Mouse (Mus musculus) megakaryocyte, embryonic 14.5 days (primary cell): ENCODE results near the gene Mrpl51. TPM values are rescaled to one million over a fixed set of nuclear protein-coding genes. Genes with fewer than 3 reads are reported as not detected.

ENCODE experiments used
- H3K27me3 ChIP-seq: replicated peaks from 2 replicates; pipeline ENCODE3; 2012; ENCODE audit warnings: inconsistent platforms
- H3K36me3 ChIP-seq: replicated peaks from 2 replicates; pipeline ENCODE3; 2012; ENCODE audit warnings: low read length, inconsistent platforms, mixed read lengths
- H3K4me1 ChIP-seq: 2 replicates; pipeline ENCODE4 v1.6.1; 2012; ENCODE audit warnings: inconsistent platforms
- H3K4me3 ChIP-seq: replicated peaks from 2 replicates; pipeline ENCODE3; 2012; ENCODE audit warnings: moderate library complexity, mild to moderate bottlenecking, inconsistent platforms
- H3K9me3 ChIP-seq: 2 replicates; pipeline ENCODE4 v1.6.1; 2012; ENCODE audit warnings: inconsistent platforms
- FLI1 ChIP-seq: IDR thresholded peaks from 2 replicates; pipeline ENCODE4 v1.6.1; 2012; ENCODE audit warnings: low read length, inconsistent platforms, mixed read lengths
- GATA1 ChIP-seq: IDR thresholded peaks from 3 replicates; pipeline ENCODE4 v1.6.1; 2012; ENCODE audit warnings: mixed read lengths, low read length, inconsistent platforms, borderline replicate concordance
- polyA plus RNA-seq: library from polyadenylated mRNA; stranded (reverse); fragments of >175 nt; gene quantifications from 2 replicates; pipeline ENCODE4 v1.2.3, GENCODE M21; 2012; ENCODE audit warnings: low replicate concordance; ENCODE audit not compliant: insufficient read depth

Gene Mrpl51
- polyA plus RNA-seq, 1 experiment, result 124 TPM

DNA sequence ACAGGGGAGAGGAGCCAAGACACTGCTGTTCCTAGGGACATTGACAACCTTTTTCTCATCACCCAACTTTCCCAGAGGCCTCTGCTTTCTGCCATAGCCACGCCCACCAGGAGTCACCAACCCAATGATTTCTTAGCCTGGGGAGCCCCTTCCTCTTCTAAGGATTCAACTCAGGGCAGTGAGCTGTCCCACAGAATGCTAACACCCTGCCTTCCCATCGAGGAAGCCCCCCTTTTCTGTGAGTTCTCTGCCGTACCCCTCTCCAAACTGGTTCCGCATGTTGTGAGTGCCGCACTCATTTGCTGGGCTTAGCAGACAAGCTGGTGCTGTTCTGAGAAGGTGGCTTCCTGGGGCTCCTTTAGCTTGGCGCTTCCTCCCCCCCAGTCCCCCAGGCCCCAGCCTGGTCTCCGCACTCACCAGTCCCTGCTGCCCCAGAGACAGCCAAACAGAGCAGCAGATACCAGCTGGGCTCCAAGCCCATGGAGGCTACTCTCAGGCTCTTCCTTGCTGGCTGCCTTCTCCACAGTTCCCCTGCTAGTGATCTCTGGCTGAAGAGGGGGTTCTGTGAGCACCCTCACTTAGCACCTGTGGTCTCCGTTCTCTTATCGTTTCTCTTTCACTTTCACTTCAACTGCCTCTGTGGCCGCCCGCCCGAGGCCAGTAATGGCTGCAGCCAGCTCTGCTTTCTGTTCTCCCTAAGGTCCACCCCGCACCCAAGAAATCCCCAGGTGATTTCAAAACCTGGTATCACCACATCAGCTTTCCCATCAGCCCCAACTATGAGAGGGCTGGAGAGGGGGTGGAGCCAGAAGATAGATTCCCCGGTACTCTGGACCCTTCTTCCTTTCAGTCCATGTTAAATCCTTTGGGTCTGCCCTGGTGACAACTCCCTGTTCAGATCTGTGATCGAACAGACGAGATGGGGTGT, 39.8 kb downstream of the Mrpl51 start, which contains the start of gene Tapbpl:
Tapbpl (minus strand) TSS at position 744 of the 928 bp plus-strand sequence.
- no peaks in the 10 kb centered on the region for H3K27me3 ChIP-seq
- peaks cover 69% of the 10 kb centered on the region for H3K4me1 ChIP-seq
- peak within 1 kb of the TSS; percentile 96 for H3K4me3 ChIP-seq
- TF ChIP-seq GATA1, result no peak
- TF ChIP-seq FLI1, result no peak
- H3K36me3 ChIP-seq, result peaks cover 45% of the 10 kb centered on the region
- H3K9me3 ChIP-seq, result no peaks in the 10 kb centered on the region

DNA sequence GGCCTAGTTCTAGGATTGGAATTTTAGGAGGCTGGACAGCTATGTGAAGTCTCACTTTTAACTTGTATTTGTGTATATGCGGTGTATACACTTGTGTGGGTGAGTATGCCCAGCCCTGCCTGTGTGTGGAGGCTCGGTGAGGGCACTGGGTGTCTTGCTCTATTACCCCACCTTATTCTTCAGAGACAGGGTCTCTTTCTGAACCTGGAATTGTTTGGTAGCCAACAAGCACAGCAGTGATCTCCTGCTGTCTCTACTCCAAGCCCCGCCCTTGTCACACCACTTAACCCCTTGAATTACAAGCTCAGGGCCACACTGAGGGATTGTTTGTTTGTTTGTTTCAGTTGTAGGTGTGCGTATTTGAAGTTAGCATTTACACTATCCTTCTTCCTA, 40.4 kb downstream of the Mrpl51 start:
- H3K36me3 ChIP-seq, result peaks cover 45% of the 10 kb centered on the region
- H3K4me1 ChIP-seq, result peaks cover 75% of the 10 kb centered on the region
- H3K4me3 ChIP-seq, result peak overlapping the region; percentile 96
- no peak for TF ChIP-seq GATA1
- no peak for TF ChIP-seq FLI1
- no peaks in the 10 kb centered on the region for H3K9me3 ChIP-seq
- H3K27me3 ChIP-seq, result no peaks in the 10 kb centered on the region

DNA sequence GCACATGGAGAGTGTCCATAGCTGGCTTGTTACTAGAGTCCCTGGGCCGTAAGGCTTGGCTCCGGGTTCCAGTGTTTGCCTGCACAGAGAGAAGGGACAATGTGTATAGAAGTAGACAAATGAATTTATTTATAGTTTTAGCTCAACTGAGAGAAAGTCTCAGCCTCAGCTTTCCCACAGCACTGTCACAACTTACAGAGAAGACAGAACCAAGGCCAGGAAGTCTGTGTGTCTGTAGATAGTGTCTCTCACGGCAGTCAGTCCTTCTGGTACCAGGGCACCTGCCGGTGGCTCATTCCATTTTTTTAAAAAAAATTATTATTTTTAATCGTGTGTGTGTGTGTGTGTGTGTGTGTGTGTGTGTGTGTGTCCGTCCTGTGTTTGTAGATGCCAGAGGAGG, 40.9 kb downstream of the Mrpl51 start:
- H3K4me1 ChIP-seq, result peaks cover 80% of the 10 kb centered on the region
- no peaks in the 10 kb centered on the region for H3K27me3 ChIP-seq
- TF ChIP-seq FLI1 (no peak), GATA1 (no peak)
- peaks cover 47% of the 10 kb centered on the region for H3K36me3 ChIP-seq
- no peaks in the 10 kb centered on the region for H3K9me3 ChIP-seq
- peak overlapping the region; percentile 96 for H3K4me3 ChIP-seq

DNA sequence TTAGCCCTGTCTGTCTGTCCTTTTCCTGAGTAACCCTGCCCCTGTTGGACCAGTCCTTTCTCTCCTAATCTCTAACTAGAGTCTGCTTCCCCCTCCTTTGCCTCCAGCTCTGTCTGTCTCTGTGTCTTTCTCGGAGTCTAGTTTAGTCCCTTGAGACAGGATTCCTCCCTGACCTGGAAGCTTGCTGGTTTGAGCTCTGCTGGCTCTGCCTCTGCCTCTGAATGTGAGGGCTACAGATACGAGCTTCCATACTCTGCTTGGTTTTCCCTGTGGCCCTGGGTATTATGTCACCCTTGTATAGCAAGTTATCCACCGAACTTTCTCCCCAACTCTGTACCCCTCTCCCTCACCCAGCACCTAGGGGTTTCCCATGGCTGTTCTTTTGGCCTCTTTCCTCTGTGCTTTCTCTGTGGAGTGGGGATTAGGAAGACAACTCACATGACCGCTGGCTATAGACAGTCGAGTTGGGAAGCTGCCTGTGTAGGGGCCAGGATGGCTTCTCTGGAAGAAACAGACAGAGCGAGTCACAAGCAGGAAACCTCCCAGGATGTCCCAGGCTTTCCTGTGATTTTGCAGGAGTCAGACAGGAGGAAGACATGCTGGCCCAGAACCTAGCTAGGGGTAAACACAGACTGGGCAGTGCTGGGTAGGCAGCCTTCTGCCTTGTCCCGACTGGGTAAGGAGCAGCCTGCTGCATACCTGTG, 42.4 kb downstream of the Mrpl51 start:
- H3K4me3 ChIP-seq, result peak overlapping the region; percentile 96
- H3K4me1 ChIP-seq, result peaks cover 85% of the 10 kb centered on the region
- no peaks in the 10 kb centered on the region for H3K27me3 ChIP-seq
- H3K9me3 ChIP-seq, result 0 out of 2 replicates have a peak, but pooled peaks cover 3% of the 10 kb centered on the region
- no peak for TF ChIP-seq FLI1
- TF ChIP-seq GATA1, result no peak
- peaks cover 47% of the 10 kb centered on the region for H3K36me3 ChIP-seq

DNA sequence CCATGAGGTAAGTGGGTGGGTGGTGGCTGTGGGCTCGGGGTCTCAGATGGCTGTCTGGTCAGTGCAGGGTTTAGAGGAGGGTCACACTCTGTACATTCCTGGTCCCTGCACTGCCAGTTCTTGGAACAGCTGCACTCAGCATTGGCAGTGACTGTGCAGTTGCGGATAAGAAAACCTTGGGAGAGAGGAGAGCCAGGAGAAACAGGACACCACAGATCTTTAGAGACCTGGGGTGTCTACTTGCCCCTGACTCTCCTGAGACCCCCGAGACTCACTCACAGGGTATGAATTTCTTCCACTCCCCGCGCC, 42.9 kb downstream of the Mrpl51 start:
- H3K9me3 ChIP-seq, result 0 out of 2 replicates have a peak, but pooled peaks cover 3% of the 10 kb centered on the region
- peak overlapping the region; percentile 96 for H3K4me3 ChIP-seq
- H3K4me1 ChIP-seq, result peaks cover 90% of the 10 kb centered on the region
- TF ChIP-seq FLI1, result no peak
- TF ChIP-seq GATA1, result no peak
- peaks cover 50% of the 10 kb centered on the region for H3K36me3 ChIP-seq
- H3K27me3 ChIP-seq, result no peaks in the 10 kb centered on the region

DNA sequence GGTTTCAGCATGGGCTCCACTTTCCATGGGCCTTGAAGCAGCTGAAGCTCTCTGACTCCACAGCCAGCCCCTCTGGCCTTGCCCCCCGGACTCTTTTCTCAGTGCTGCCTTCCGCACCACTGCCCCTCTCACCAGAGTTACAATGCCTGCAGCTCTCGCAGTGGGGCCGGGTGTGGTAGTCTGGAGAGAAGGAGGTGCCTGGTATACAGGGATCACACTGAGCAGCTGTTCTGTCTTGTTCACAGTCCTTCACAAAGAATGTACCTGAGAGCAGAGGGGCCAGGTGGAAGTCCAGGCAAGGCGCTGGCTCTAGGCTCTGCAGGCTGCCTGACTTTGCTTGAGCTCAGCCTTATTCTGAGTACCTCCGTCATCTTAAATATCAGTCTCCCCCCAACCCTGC, 44.7 kb downstream of the Mrpl51 start:
- Histone ChIP-seq H3K4me3 (peak overlapping the region; percentile 17), H3K27me3 (no peaks in the 10 kb centered on the region), H3K36me3 (peaks cover 68% of the 10 kb centered on the region), H3K9me3 (0 out of 2 replicates have a peak, but pooled peaks cover 3% of the 10 kb centered on the region), H3K4me1 (peaks cover 84% of the 10 kb centered on the region)
- TF ChIP-seq FLI1 (no peak), GATA1 (no peak)

DNA sequence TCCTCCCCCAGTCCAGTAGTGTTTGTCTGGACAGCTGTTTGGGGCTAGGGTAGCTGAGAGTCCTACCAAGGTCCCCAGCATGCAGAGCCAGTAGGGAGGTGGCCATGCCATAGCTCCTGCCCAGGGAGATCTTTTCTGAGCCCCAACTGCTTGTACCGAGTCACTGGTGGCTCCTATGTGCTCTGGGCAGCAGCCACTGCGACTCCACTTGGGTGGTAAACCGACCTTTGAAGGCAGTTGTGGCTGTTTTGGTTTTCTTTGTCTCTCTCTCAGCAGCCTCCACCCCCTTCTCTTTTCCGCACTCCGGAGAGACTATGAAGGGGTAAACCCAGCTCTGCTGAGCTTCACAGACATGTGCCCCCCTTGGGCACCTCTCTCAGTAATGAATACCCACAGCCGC, 45.2 kb downstream of the Mrpl51 start, which contains the start of gene Cd27:
Cd27 (minus strand) TSS at position 229 of the 400 bp plus-strand sequence.
- no peak for TF ChIP-seq GATA1
- TF ChIP-seq FLI1, result no peak
- peaks cover 88% of the 10 kb centered on the region for H3K4me1 ChIP-seq
- H3K4me3 ChIP-seq, result peak within 1 kb of the TSS; percentile 17
- H3K27me3 ChIP-seq, result no peaks in the 10 kb centered on the region
- H3K36me3 ChIP-seq, result peaks cover 73% of the 10 kb centered on the region
- H3K9me3 ChIP-seq, result 0 out of 2 replicates have a peak, but pooled peaks cover 3% of the 10 kb centered on the region

DNA sequence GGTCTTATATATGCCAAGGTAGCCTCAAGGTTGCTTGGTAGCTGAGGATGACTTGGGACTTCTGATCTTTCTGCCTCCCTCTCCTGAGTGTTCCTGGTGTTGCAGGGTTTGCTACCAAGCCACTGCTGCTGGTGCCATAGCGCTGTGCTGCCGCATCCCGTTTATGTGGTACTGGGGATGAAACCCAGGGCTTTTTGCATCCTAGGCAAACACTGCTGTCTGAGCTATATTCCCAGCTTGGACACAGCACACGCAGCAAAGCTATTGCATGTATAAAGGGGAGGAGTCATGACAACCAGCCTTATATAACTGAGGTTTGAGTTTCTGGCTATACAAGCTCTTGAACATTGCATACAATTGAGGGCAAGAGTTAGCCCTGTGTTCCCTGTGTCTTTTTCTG, 45.8 kb downstream of the Mrpl51 start:
- no peak overlapping the region for H3K4me3 ChIP-seq
- TF ChIP-seq GATA1 (no peak), FLI1 (no peak)
- H3K4me1 ChIP-seq, result peaks cover 87% of the 10 kb centered on the region
- H3K9me3 ChIP-seq, result 0 out of 2 replicates have a peak, but pooled peaks cover 3% of the 10 kb centered on the region
- H3K27me3 ChIP-seq, result no peaks in the 10 kb centered on the region
- H3K36me3 ChIP-seq, result peaks cover 78% of the 10 kb centered on the region

DNA sequence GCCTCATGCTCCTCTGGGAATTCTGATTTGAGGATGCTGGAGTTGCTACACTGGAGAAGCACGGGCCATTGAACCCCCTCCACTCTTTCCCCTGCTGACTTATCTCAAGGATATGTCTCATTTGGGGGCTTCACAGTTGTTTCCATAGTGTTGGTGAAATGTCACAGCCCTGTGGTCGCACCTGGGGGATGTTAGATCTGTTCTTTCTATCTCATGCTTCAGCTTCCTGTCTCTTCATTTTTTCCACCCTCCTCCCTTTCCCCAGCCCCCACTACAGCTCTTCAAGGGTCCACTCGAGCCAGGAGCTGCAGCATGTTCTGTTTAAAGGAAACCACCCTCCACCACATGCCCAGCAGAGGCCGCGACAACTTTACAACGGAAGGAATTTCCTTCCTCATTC, 46.8 kb downstream of the Mrpl51 start:
- no peak for TF ChIP-seq GATA1
- TF ChIP-seq FLI1, result no peak
- Histone ChIP-seq H3K9me3 (0 out of 2 replicates have a peak, but pooled peaks cover 3% of the 10 kb centered on the region), H3K36me3 (peaks cover 81% of the 10 kb centered on the region), H3K27me3 (no peaks in the 10 kb centered on the region), H3K4me1 (peaks cover 87% of the 10 kb centered on the region), H3K4me3 (no peak overlapping the region)

DNA sequence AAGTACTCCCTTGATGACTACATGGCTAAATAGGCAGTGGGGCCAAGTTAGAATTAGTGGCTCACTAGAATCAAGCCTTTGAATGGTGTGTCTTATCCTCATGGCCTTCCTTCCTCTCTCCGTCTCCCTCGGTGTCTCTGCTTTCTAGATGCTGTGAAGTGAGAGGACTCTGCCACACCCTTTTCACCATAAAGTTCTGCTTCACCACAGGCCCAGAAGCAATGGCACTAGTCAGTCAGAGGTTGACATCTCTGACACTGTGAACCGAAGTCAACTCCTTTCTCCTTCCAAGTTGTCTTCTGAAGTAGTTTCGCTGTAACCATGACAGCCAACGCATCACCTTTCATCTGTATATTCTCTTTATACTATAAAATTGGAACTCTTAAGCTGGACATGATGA, 47.9 kb downstream of the Mrpl51 start:
- Histone ChIP-seq H3K9me3 (0 out of 2 replicates have a peak, but pooled peaks cover 3% of the 10 kb centered on the region), H3K4me1 (peaks cover 87% of the 10 kb centered on the region), H3K4me3 (no peak overlapping the region), H3K27me3 (no peaks in the 10 kb centered on the region), H3K36me3 (peaks cover 73% of the 10 kb centered on the region)
- TF ChIP-seq FLI1 (no peak), GATA1 (no peak)
